Mouse (Mus musculus) spleen, postnatal 14 days (tissue): Measurements from ENCODE around the gene Gm43638.
"Not testable (repeated sequence)": the region's sequence is repeated elsewhere in the genome, so short reads cannot be mapped to it uniquely, and the experiment has no call there.

Experiments used
- DNase-seq, 2 experiments: peaks; one replicate each; pipeline ENCODE4 v3.0.0; 2021 to 2022; ENCODE audit warnings: low spot score in 2 of 2

The Gm43638 gene

DNA sequence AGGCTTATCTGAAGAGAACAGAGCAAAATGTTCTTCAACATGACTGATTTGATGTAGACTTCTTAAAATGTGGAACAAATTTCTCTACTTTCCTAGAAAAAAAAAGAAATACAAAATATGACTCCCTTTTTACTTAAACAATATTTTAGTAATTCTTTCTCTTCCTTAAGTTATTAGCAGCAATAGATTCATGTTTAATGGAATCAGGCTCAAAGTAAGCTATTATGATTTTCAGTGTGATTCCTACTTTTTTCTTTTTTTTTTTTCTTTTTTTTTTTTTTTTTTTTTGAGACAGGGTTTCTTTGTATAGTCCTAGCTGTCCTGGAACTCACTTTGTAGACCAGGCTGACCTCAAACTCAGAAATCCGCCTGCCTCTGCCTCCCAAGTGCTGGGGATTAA lies at the start of gene Gm43638:
Gene Gm43638 (minus strand): TSS at position 101 of the 400 bp plus-strand sequence.
- not testable (repeated sequence) for DNase-seq

DNA sequence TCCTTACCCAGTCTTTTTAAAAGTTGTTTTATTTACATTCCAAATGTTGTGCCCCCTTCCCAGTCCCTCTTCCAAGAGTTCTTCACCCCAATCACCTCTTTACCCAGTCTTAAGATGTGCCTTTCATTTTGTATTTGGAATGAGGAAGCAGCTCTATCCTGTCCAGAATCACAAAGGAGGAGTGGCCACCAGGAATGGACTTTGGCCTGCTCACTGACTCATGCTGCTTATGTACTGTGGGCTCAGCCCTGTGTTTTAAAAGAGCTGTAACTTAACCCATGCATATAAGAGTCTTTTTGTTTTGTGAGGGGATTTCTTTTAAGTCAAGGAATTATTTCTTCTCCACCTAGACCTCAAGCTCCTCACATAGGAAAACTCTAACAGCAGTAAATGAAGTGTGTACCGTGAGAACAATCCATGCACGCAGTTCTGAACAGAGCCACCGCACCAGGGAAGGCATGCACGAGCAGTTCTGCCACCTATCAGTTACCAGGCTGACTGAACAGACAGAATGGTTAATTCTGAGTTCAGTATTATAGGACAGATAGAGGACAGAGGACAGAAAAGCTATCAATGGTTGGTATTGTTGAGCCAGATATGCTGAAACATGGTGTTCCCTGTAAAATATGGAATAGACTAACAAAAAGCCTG lies 49.5 kb upstream of the Gm43638 start:
- DNase-seq, result no peak

DNA sequence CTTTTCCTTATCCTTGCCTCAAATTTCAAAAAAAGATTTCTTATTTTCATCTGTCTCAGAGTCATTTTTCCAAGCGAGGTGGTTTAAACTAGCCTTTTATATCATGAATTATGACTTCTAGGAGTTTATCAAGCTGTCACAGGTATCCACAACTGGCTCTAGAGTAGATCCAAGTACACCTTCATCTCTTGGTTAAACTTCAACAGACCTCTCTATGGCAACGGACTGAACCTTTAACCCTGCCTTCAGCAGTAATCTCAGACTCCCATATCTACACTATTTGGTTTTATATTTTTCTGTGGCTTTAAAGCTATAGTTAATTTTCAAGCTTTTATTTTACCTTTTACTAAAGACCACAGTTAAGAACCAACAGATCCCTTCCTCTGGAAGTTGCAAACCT lies 45.7 kb upstream of the Gm43638 start:
- DNase-seq, result no peak

DNA sequence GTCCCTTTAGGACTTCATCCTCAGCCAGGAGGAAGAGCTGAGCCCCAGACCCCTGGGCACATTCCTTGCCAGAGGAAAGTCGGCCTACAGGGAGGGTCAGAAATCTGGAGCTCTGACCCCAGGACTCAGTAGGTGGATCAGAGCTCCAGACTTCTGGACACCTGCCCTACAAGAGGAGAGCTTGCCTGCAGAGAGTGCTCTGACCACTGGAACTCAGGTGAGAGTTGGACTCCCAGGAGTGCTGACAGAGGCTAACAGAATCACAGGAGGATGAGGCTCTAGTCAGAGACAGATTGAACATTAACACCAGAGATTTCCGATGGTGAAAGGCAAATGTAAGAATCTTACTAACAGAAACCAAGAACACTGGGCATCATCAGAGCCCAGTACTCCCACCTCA lies 37.0 kb upstream of the Gm43638 start:
- not testable (repeated sequence) for DNase-seq

DNA sequence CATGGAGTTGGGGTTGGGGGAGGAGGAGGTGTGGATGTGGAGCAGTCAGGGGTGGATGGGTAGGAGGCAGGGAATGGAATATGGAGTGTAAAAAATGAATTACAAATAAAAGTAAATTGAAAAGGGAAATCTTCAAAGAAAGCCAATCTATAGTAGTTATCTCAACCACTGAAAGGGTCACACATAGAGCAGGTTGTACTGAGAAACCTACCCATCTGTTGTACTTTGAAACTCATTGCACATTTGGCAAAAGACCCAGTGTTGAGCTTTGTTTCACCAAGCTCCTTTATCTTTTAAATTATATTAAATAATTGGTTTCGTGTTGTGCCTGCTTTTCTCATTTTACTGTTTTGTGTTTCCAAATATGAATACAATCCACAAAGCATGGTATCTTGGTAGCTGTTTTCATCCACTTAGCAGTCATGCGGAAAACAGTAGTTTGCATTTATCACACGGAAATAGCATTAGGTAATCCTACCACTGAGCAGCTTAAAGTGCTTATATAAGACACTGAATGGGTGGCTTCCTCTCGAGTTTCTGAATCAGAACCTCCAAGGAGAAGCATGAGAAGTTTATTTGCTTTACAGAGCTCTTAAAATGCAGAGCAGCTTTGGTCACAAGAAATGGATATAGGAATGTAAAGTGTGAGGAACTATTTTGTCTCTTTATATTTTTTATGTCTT lies 19.3 kb upstream of the Gm43638 start:
- no peak for DNase-seq

DNA sequence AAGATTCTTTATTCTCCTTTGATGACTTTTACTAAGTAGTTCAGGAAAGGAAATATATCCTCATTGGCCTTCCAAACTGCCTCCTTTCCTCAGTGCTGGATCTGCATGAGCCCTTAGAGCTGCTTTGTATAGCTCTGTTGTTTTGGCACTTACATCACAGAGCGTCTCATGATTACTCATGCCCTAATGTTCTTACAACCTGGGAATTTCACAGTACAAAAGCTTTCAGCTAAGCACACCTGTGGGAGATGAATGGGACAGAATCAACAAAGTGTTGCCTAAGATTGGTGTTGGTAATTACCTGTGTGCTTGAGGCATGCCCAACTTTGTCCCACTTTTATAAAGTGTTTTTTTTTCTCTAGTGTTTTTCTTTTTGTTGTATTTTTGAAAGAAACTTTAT lies 16.1 kb upstream of the Gm43638 start:
- no peak for DNase-seq

DNA sequence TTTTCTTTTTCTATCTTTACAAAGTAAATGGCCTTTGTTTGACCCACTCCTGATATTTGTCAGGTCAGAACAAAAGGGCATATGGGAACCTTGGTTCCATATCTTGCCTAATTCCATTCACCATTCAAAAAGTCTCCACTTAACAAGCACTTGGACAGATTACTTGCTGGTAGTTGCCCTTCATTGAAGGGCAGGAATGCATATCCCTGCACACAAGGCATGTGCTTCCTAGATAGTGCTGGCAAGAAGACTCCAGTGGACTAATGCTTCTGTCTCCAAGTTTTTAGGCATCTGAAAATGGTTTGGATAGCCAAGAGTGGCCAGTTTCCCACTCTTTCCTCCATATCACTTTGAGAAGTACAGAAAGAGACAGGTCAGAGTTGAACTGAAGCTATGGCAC lies 12.7 kb upstream of the Gm43638 start:
- no peak for DNase-seq

DNA sequence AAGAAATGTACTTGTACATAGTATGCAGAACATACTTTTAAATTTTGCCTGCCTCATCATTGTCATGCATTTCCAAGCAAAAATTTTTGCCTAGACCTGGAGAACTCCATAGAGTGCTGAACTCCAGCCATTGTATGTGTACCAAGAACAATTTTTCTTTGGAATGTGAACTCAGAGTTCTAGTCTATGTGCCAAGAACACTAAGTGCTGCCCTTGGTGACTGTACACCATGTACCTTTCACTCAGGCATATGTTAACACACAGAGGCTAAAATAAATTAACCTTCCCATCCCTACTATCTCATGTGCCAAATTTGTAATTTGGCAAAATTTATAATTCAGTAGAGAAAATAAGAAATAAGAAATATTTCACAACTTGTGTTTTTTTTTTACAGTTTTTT lies 12.3 kb upstream of the Gm43638 start:
- no peak for DNase-seq

DNA sequence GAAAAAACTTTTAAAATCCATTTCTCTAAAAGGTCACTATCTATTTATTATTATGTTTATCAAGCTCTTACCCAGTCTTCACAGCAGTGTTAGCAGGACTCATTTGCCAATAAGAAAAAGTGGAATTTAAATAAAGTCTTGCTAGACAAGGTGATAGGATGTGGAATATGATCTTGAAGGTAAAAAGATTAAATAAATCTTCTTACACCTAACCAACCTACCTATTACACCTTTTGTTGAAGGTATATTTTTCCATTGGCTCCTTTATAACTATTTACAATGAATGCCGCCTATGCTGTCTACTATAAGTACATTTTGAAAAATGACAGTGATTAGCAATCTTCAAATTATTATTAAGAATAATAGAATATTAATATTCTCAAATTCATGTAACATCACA lies 4.2 kb upstream of the Gm43638 start, which contains the start of gene Ugt2a1:
Gene Ugt2a1 (minus strand): TSS at position 101 of the 400 bp plus-strand sequence.
- no peak for DNase-seq

DNA sequence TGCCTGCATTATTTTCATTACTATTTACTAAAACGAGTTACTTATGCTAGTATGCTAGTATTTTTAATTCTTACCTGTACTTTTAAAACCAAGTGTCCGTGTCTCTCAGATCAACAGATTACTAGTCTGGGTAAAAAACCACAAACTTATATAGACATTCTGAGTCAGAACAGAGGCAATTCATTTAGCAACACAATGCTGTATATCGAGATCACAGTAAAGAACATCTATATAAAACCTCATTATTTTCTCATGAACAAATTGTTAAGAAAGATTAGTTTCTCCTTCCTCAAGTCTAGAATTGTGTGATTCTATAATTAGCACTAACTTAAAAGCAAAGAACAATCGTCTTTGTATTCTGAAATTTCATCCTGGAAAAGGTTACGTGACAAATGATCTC lies 4.4 kb downstream of the Gm43638 start, which contains the start of gene Ugt2a2:
Gene Ugt2a2 (minus strand): TSS at position 101 of the 400 bp plus-strand sequence.
- no peak for DNase-seq

DNA sequence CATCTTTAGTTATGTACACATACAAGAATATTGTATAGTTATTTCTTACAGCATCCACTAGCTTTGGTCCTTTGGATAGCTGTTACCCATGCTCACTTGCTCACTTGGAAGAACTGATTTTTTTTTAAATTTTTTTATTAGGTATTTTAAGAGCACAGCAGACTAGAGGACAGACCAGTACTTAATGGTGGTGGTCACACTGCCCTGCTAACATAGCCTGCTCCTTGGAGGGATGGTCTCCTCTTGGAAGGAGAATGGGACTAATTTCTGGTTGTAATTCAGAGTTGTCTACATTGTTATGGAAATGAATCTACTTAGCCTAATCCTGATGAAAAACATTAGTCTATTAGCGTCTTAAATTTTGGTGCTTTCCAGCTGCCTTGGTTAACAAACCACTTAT lies 27.8 kb downstream of the Gm43638 start:
- no peak for DNase-seq

DNA sequence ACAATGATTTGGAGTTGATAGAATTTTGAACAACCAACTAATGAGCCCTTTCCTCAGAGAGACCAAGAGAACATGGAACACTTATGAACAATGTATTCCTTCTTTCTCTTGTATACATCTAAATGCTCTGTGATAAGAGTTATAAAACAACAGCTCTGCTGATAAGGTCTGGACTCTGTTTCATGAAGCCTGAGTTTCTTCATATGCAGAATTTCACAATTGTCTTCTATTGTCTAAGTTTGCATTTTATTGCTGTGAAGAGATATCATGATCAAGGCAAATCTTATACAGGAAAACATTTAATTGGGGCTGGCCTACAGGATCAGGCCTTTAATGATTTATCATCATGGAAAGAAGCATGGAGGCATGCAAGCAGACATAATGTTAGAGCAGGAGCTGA lies 28.9 kb downstream of the Gm43638 start:
- no peak for DNase-seq

DNA sequence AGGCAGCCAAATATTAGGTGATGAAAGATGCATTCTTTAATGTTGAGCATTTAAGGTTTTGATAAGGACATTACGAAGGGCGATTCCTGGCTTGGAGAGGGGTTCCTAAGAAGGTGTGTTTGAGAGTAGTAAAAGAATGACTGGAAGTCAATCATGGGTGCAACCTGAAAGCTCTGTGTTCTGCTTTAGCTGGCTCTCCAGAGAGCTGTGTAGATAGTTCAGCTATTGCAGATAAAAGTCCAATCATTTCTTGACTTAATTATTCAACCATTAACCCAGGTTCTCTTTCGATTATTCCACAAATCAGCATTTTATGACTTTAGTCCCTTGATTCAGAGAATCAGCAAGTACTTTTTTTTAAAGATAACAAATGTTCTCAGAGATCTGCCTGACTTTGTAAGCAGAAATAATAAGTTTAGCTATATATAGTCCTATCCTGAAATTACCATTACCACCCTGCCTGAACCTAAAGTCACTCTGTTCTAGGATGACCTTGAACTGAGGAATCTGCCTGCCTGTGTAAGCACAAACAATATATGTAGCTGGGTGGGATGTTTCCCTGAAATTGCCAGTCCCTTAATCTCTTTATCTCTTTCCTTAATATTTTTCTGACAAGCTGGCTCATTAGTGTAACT lies 30.3 kb downstream of the Gm43638 start:
- no peak for DNase-seq

DNA sequence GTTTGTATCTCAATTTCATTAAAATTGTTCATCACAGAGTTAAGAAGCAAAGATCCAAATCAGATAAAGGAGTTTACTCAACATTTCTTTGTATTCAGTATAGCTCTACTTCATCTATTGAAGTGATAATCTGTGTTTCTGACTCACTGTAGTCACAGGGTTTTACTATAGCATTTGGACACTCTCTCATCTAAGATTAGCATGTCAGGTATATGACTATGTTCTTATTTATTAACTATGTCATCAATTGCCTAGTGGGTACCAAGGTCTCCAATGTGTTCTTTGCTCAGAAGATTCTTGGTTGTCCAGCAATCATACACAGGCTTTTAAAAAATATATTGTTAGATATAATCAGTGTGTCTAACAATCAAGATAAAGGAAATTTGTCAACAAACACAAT lies 31.1 kb downstream of the Gm43638 start:
- DNase-seq, result no peak

DNA sequence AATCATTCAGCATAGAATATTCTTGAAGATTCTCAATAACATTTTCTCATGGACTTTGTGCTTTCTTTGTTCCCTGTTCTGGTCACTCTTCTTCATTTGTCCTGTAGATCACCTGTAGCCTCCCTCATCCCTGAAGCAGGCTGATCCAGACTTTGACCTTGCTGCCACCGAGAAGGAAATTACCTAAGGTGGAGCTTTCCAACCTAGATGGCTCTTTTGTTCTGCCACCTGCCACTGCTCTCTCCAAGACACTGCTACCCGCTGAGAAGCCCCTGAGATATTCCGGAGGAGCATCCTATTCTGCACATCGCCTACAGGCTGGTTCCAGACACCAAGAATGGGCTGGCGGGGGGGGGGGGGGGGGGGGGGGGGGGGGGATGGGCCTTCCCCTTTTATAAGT lies 34.1 kb downstream of the Gm43638 start:
- DNase-seq, result not testable (repeated sequence)

DNA sequence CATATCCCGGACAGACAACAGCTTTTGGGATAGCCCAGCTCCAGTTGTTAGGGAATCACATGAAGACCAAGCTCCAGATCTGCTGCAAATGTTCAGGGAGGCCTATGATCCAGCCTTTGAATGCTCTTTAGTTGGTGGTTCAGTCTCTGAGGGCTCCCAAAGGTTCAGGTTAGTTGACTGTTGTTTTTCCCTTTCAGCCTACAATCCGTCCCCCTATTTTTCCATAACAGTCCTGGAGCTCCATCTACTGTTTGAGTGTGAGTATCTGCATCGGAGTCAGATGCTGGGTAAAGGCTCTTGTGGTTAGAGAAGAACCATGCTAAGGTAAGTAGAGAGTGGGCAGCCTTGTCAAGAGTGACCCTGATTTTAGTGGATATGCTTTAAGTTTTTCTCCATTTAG lies 50.3 kb downstream of the Gm43638 start:
- DNase-seq, result no peak

DNA sequence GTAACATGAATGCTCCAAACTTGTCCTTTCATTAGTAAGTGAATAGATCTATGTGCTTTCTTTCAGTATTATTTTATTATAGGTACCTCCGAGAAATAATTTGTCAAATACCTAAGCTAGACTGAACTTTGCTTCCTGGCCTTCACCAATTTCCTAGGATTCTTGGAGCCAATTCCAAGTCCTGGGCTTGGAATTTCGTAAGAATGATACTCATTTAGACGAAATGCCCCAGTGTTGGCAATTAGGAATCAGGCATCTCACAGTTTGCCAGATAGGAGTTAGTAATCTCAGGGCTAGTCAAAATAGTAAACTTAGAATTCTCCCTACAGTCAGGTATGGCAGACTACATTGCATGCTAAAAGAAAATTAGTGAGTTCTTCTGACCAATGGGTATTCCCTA lies 60.9 kb downstream of the Gm43638 start:
- DNase-seq, result no peak

DNA sequence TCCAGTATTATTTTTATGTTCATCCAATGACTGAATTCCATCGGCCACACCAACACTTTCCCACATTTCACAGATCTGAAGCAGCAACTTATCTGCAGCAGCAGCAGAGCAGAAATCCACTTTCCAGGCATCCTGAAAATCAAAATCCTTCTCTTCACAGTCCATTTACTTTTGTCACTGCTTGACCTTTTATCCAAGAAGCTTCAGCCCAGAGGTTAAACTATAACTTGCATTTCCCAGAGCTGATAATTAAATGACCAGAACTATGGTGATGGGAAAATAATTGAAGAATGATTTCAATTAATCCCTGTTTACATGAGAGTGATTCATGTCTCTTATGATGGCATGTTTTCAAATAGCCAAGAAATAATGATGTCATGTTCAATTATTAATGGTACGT lies 62.6 kb downstream of the Gm43638 start, which contains the start of gene Ugt2b38:
Gene Ugt2b38 (minus strand): TSS at position 163 of the 400 bp plus-strand sequence.
- not testable (repeated sequence) for DNase-seq
